Mouse (Mus musculus) hematopoietic multipotent progenitor cell, adult 10-12 weeks (in vitro differentiated cells): ENCODE data around the gene Impdh2. TPM values are rescaled to one million over a fixed set of nuclear protein-coding genes. Genes with fewer than 3 reads are reported as not detected.

Experiments
- polyA plus RNA-seq: library from polyadenylated mRNA; stranded (reverse); fragments of >175 nt; gene quantifications from 2 replicates; pipeline ENCODE4 v1.2.3, GENCODE M21; 2012; ENCODE audit warnings: low replicate concordance

Impdh2 gene
- 31.4 and 47.0 TPM in 2 replicates for polyA plus RNA-seq

GRCm38 (mm10) chr9:108560227-108560841 is at the start of gene Impdh2:
Gene Impdh2 (plus strand): TSS chr9:108560286.

GRCm38 (mm10) chr9:108516380-108517251 is 43.5 kb upstream of the Impdh2 start, which contains the start of gene Qrich1:
Gene Qrich1 (plus strand): TSS chr9:108516806.

GRCm38 (mm10) chr9:108566815-108567776 is 7.0 kb downstream of the Impdh2 start, which contains the start of gene Ndufaf3:
Gene Ndufaf3 (minus strand): TSS chr9:108567434.

DNA sequence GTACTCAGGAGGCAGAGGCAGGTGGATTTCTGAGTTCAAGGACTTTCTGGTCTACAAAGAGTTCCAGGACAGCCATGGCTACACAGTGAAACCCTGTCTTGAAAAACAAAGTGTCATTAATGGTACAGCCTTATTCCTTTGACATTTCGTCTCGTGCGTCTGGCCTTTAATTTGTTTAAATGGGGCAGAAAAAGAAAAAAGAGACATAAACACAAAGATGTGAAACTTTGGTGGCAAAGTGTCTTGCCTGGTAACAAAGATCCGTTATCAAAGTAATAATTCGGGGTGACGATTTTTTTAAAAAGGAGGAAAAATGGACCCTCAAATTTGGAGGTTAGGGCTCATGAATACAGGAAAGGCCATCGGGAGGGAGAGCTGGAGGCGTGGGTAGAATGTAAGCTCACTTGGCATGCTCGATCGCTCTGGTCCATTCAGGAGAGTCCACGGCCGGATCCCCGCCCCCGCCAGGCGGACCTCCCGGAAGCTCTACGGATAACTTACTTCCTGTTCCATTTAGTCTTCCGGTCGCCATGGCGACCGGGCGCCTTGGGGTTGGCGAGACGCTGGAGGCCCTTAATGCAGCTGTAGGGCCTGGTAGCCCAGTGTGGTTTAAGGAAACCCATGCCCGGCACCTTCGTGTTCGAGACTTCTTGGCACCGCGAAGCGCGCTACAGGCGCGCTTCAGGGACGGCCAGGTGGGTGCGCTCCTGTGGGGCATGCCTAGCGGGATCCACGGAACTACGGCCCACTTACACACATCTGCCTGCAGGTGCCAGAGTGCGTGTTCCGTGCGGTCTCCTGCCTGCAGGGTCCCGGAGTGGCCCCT is 9.5 kb downstream of the Impdh2 start, which contains the start of gene Dalrd3:
Gene Dalrd3 (plus strand): TSS at position 506 of the 826 bp plus-strand sequence.

DNA sequence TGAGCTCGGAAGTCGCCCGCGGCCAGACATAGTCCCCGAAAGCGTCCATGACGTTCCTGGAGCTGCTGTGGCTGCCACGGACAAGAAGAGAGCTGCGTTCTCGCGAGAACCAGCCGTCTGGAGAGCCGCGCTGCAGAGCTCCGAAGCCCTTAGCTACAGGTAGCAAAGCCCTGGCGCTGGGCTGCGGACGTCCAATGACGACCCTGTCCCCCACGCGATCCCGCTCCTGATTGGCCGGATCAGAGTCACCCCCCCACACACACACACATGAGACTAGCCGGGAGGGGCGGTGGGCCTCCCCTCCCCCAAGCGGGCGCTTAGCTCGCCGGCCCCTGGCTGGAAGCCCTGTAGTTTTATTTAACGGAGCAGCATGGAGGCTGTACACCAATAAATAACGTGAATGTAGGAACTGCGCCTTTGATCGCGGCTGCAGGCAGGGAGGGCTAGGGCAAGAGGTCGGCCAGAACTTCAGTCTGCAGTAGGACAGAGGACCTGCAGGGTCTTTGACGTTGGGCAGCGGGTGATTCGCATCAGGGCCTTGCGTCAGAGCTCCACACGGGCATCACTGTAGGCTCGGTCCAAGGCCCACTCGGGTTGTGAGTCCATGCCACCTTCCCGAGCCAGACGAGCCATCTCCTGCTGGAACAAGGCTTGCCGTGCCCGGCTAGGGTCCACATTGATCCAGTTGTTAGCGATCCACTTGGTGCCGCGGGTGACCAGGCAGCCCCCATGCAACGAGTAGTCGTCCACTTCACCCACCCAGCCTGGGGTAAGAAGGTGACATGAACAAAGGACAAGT is 18.7 kb downstream of the Impdh2 start, which contains the start of gene Wdr6:
Gene Wdr6 (minus strand): TSS at position 195 of the 799 bp plus-strand sequence.

DNA sequence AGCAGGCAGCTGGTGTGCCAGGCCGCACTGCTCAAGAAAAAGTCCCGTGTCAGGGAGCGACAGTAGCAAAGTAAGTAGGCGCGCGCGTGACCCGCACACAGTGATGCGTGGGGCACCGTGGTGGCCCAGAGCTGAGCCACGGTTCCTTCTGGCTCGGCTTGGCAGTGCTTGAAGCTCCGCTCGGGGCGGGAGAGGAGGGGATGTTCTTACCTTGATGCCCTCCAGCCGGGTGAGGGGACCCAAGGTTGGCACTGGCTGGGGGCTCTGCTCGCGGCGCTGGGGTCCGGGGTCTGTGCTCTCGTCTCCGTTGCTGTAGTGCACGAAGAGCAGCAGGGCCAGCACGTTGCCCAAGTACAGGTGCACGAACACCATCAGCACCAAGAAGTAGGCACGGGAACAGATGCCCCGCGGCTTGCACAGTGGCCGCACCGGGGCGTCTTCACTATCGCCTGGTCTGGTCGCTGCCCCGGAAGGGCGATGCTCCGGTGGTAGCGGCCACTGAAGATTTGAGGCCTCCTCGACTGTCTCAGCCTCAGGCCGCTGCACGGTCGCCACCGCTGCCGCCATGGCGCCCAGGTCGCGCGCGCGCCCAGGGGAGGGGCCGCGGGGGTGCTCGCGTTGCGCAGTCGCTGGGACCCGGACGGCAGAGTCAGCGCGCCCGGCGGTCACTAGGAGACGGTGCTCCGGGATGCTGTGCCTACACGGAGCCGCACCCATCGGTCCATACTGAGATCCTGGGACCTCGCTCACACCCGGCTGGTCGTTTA is 37.1 kb downstream of the Impdh2 start, which contains the start of gene P4htm:
Gene P4htm (minus strand): TSS at position 670 of the 767 bp plus-strand sequence.

Other genes starting within 250 kb of the Impdh2 start
- gene Gpx1, start 221.4 kb upstream of the Impdh2 start, polyA plus RNA-seq: 259 and 377 TPM in 2 replicates
- 18.2 and 114 TPM in 2 replicates for gene Usp4, start 212.4 kb upstream of the Impdh2 start, polyA plus RNA-seq
- gene 1700102P08Rik, start 167.5 kb upstream of the Impdh2 start, polyA plus RNA-seq: 3.3 and 5.5 TPM in 2 replicates
- gene Ccdc36, start 131.8 kb upstream of the Impdh2 start, polyA plus RNA-seq: 0.08 TPM in 1 of 2 replicates, not detected in the other
- not detected in 2 replicates for gene BC048562, start 123.8 kb upstream of the Impdh2 start, polyA plus RNA-seq
- gene Ccdc71, start 99.8 kb upstream of the Impdh2 start, polyA plus RNA-seq: 15.7 and 24.2 TPM in 2 replicates
- gene Klhdc8b, start 98.7 kb upstream of the Impdh2 start, polyA plus RNA-seq: 13.3 and 17.0 TPM in 2 replicates
- gene Lamb2, start 80.5 kb upstream of the Impdh2 start, polyA plus RNA-seq: 0.42 and 1.4 TPM in 2 replicates
- gene Usp19, start 69.7 kb upstream of the Impdh2 start, polyA plus RNA-seq: 85.5 and 193 TPM in 2 replicates
- 27.8 and 92.7 TPM in 2 replicates for gene Qars, start 52.6 kb upstream of the Impdh2 start, polyA plus RNA-seq
- 65.0 and 106 TPM in 2 replicates for gene Qrich1, start 43.5 kb upstream of the Impdh2 start, polyA plus RNA-seq
- gene Ndufaf3, start 7.1 kb downstream of the Impdh2 start, polyA plus RNA-seq: 6.9 and 18.4 TPM in 2 replicates
- gene Dalrd3, start 9.6 kb downstream of the Impdh2 start, polyA plus RNA-seq: 157 and 182 TPM in 2 replicates
- gene Wdr6, start 18.5 kb downstream of the Impdh2 start, polyA plus RNA-seq: 13.4 and 24.3 TPM in 2 replicates
- 4.7 and 12.9 TPM in 2 replicates for gene P4htm, start 37.4 kb downstream of the Impdh2 start, polyA plus RNA-seq
- 114 and 142 TPM in 2 replicates for gene Arih2, start 89.1 kb downstream of the Impdh2 start, polyA plus RNA-seq
- gene Slc25a20, start 101.8 kb downstream of the Impdh2 start, polyA plus RNA-seq: 3.4 and 6.8 TPM in 2 replicates
- 6.8 and 9.0 TPM in 2 replicates for gene Prkar2a, start 129.0 kb downstream of the Impdh2 start, polyA plus RNA-seq
- 41.5 and 47.7 TPM in 2 replicates for gene Ip6k2, start 223.5 kb downstream of the Impdh2 start, polyA plus RNA-seq
- gene Nckipsd, start 248.1 kb downstream of the Impdh2 start, polyA plus RNA-seq: 13.8 and 33.4 TPM in 2 replicates